Mouse (Mus musculus): ENCODE results near the gene Tomm40.

The Tomm40 gene

GRCm38 (mm10) chr7:19702859-19703555 is 12.2 kb downstream of the Tomm40 start:
- POLR2A ChIA-PET = interaction anchor here (0.6 to 19.8 kb wide), 19 partner anchors 9 to 88 kb away, joined by 3 to 415 read pairs (median 10); partner anchors contain the start of genes Apoc1 (in 2 of the 4), Apoc4 (in 2 of the 4), Clptm1 (in 2 of the 4) and Gm44805 (in 2 of the 4)

GRCm38 (mm10) chr7:19701069-19701761 is 14.0 kb downstream of the Tomm40 start:
- CTCF ChIA-PET = interaction anchor here (0.5 to 9.6 kb wide), 46 partner anchors 8 to 465 kb away, joined by 3 to 156 read pairs (median 4); partner anchors contain the start of genes Clptm1 (in 3 of the 4), Tomm40 (in 3 of the 4), Apoc1 (in 1 of the 4) and Apoc4 (in 1 of the 4)
- POLR2A ChIA-PET = interaction anchor here (0.6 to 19.8 kb wide), 73 partner anchors 10 to 492 kb away, joined by 3 to 415 read pairs (median 5); partner anchors contain the start of genes Tomm40 (in 4 of the 4), Clptm1 (in 3 of the 4), Apoc1 (in 2 of the 4) and Apoc2 (in 2 of the 4)

More at GRCm38 (mm10) chr7:19702859-19703555, 12.2 kb downstream of the Tomm40 start:
- CTCF ChIA-PET = interaction anchor here (0.6 to 9.6 kb wide), 14 partner anchors 9 to 114 kb away, joined by 3 to 156 read pairs (median 3); partner anchors contain the start of genes Clptm1 (in 1 of the 4) and Tomm40 (in 1 of the 4)

DNA sequence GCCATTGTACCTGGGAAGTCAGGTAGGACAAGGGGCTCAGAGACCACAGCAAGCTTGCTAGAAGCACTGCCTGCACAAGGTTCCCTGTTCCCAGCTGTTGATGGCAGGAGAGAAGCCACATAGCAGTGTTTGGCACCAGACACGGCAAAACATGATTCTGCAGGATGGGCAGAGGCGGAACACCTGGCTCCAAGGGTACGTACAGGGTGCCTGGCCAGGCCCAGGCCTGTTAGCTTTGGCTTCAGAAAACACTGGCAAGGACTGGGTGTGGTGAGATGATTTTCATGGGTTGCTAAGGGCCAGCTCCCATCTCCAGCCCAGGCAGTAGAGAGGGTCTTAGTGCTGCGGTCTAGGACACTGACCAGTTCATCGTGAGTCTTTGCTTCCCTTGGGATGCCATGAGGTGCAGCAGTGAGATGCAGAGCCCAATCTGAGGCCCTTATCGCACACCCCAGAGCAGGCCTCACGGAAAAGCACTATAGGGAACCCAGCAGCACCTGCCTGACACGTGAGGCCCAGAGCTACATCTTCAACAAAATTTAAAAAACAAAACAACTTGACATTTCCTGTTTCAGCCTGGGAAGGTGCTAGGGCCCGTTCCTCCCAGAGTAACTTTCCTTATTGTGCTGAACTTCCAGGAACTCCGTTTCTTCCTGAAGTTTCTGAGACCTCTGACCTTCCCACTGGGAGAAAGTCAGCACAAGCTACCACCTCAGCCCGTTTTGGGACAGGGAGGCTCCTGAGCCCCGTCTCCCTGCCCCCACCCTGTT is 14.8 kb downstream of the Tomm40 start:
- POLR2A ChIA-PET = interaction anchor here (0.6 to 19.8 kb wide), 89 partner anchors 10 to 492 kb away, joined by 3 to 415 read pairs (median 5); partner anchors contain the start of genes Clptm1 (in 3 of the 4), Tomm40 (in 3 of the 4), Apoc1 (in 2 of the 4) and Apoc2 (in 2 of the 4)
- CTCF ChIA-PET = interaction anchor here (0.5 to 9.6 kb wide), 51 partner anchors 8 to 464 kb away, joined by 3 to 156 read pairs (median 4); partner anchors contain the start of genes Clptm1 (in 3 of the 4), Tomm40 (in 3 of the 4), Apoc1 (in 1 of the 4) and Apoc4 (in 1 of the 4)

DNA sequence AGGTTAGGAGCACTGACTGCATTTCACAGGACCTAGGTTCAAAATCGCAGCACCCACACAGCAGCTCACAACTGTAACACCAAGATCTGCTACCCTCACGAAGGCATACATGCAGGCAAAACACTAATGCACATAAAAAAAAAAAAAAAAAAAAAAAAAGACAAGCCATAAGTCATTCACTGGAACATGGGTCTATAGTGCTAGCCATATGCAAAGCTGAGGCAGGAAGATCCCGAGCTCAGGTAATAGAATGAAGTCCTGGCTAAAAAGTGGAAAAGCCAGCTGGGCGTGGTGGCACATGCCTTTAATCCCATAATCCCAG is 15.4 kb downstream of the Tomm40 start:
- ChIA-PET POLR2A (interaction anchor here (0.5 to 19.8 kb wide), 99 partner anchors 8 to 491 kb away, joined by 3 to 415 read pairs (median 5); partner anchors contain the start of genes Clptm1 (in 3 of the 4), Tomm40 (in 3 of the 4), Apoc1 (in 2 of the 4) and Apoc2 (in 2 of the 4)), CTCF (interaction anchor here (0.5 to 9.6 kb wide), 27 partner anchors 11 to 336 kb away, joined by 3 to 156 read pairs (median 6); partner anchors contain the start of genes Clptm1 (in 3 of the 4) and Tomm40 (in 3 of the 4))

DNA sequence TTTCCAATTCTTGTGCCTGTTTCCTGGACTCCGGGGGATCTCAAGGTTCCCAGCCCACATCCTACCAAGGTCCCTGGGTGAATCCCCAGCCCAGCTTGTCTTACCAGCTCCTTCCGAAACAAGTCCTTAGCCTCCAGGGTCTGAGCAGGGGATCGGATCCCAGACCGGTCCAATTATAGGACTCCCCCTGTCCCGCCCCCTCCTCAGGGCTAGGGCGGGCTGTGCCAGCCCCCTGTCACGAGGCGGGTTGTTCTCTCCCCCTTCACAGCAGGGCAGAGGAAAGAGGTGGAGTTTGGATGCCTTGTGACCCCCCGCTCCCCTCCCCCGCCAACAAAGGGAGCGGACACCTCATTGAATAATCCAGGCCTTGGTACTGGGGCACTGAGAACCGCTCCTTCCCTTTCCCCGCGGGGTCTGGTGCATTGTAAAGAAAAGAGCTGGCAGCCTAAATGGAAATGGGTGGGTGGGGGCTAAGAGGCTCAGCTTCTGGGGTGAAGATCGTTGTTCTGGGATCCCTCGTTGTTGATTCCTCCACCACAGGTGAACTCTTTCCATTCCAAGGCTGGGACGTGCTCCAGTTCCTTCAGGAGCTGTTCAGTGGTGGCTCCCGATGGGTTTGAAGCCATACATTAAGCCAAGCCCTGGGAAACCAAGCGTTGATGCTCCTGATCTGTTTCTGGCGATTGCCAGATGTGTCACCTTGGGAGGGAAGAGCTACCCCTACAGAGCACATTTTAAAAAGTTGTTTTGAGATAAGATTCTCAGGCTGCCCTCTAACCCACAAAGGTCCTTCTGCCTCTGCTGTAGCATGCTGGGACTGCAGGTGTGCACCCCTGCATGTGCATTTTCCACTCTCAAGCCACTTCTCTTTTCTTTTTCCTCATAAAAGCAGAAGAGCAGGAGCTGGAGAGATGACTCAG is 16.1 kb downstream of the Tomm40 start, which contains the start of gene Apoe:
Apoe (minus strand) TSS at position 282 of the 920 bp plus-strand sequence.
- ChIA-PET CTCF (interaction anchor here (0.5 to 9.6 kb wide), 26 partner anchors 13 to 294 kb away, joined by 3 to 156 read pairs (median 5); partner anchors contain the start of genes Tomm40 (in 3 of the 4) and Clptm1 (in 2 of the 4)), POLR2A (interaction anchor here (0.5 to 19.8 kb wide), 115 partner anchors 8 to 526 kb away, joined by 3 to 415 read pairs (median 5); partner anchors contain the start of genes Clptm1 (in 3 of the 4), Tomm40 (in 3 of the 4), Apoc1 (in 2 of the 4) and Apoc2 (in 2 of the 4))

DNA sequence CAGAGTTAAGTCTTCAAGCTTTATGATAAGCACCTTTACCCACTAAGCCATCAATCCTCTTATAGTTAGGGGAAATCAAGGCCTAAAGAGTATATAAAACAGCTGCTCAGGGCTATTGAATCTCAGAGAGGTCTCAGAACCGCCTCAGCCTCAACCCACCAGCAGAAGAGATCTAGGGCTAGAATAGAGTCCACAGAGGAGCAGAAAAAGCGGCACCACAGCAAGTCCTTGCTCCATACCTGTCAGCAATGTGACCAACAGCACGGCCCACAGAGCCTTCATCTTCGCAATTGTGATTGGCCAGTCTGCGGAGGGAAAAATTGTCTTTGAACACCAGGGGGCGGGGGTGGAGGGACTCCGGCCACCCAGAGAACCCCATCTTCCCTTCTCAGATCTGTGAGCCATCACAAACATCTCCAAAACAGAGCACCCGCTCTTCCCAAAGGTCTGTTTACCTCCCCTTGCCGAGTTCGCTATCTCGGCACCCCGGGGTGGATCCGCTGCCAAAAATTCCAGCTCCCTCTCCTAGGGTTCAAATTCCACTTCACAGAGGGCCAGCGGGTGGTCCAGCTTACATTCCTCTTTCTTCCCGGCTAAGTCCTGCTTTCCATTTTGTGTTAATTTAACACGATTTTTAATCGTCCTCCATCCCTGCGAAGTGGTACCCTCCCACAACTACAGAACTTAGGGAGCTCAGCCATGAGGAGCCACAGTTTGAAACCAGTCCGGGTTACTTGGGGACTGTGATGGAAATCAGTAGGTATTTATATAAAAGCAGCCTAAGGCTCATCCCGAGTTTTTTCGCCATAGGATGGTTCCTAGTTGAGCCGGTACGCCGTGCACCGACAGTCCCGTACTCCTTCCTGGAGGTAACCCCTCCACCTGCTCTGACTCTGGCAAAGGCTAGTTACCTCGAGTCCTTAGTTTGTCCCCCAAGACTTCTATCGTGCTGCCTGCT is 17.0 kb downstream of the Tomm40 start:
- ChIA-PET POLR2A (interaction anchor here (0.6 to 19.8 kb wide), 89 partner anchors 7 to 525 kb away, joined by 3 to 415 read pairs (median 6); partner anchors contain the start of genes Clptm1 (in 3 of the 4), Tomm40 (in 3 of the 4), Apoc1 (in 2 of the 4) and Apoc2 (in 2 of the 4)), CTCF (interaction anchor here (0.5 to 9.6 kb wide), 19 partner anchors 13 to 108 kb away, joined by 3 to 156 read pairs (median 5); partner anchors contain the start of genes Tomm40 (in 3 of the 4), Clptm1 (in 1 of the 4) and Nectin2 (in 1 of the 4))

DNA sequence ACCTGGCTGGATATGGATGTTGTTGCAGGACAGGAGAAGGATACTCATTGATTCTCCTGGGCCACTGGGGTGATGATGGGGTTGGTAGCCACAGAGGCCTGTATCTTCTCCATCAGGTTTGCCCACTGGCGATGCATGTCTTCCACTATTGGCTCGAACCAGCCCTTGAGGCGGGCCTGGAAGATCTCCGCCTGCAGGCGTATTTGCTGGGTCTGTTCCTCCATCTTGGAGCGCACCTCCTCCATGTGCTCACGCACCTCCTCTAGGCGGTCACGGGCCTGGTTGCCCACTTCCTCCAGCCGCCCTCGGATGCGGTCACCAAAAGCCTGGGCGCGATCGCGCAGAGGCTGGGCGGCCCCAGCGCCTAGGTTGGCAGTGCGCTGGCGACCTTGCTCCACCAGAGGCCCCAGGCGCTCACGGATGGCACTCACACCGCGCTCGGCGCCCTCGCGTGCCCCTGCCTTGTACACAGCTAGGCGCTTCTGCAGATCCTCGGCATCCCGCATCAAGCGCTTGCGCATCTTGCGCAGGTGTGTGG is 18.8 kb downstream of the Tomm40 start:
- ChIA-PET POLR2A (interaction anchor here (1.0 to 19.8 kb wide), 24 partner anchors 6 to 187 kb away, joined by 3 to 415 read pairs (median 34); partner anchors contain the start of genes Tomm40 (in 3 of the 4), Apoc1 (in 2 of the 4), Apoc4 (in 2 of the 4) and Clptm1 (in 2 of the 4)), CTCF (interaction anchor here (1.0 to 9.6 kb wide), 6 partner anchors 22 to 29 kb away, joined by 3 to 119 read pairs (median 10); no protein-coding TSS in a partner anchor)

DNA sequence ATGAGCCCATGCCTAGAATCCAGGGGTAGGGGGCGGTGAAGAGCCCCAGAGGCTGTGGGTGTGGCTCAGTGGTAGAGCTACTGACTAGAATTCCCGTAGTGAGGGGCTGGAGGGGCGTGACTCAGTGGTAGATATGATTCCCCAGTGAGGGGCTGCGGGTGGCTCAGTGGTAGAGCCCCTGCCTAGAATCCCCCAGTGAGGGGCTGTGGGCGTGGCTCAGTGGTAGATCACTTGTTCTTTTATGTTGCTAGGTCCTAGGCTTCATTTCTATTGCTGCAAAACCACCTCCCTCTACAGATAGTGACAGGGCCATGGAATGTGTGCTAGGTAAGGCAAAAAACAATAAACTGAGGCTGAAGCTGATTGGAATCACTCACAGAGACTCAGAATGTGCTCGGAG is 19.4 kb downstream of the Tomm40 start:
- ChIA-PET POLR2A (interaction anchor here in 3 of 4 experiments (0.7 to 19.8 kb wide), 22 partner anchors 5 to 187 kb away, joined by 3 to 415 read pairs (median 13); partner anchors contain the start of genes Tomm40 (in 3 of the 3), Apoc4 (in 2 of the 3), Clptm1 (in 2 of the 3) and Gm44805 (in 2 of the 3)), CTCF (interaction anchor here (0.6 to 9.6 kb wide), 6 partner anchors 27 to 289 kb away, joined by 3 to 119 read pairs (median 6); partner anchors contain the start of gene Clasrp (in 1 of the 4))

- ChIA-PET POLR2A (interaction anchor here in 3 of 4 experiments (0.7 to 19.8 kb wide), 20 partner anchors 5 to 119 kb away, joined by 3 to 415 read pairs (median 13); partner anchors contain the start of genes Apoc4 (in 2 of the 3), Clptm1 (in 2 of the 3), Gm44805 (in 2 of the 3) and Tomm40 (in 2 of the 3)), CTCF (interaction anchor here (0.6 to 9.6 kb wide), 7 partner anchors 26 to 288 kb away, joined by 3 to 119 read pairs (median 6); partner anchors contain the start of gene Clasrp (in 1 of the 4))
These were observed 20.0 kb downstream of the Tomm40 start for GRCm38 (mm10) chr7:19695213-19695594.

DNA sequence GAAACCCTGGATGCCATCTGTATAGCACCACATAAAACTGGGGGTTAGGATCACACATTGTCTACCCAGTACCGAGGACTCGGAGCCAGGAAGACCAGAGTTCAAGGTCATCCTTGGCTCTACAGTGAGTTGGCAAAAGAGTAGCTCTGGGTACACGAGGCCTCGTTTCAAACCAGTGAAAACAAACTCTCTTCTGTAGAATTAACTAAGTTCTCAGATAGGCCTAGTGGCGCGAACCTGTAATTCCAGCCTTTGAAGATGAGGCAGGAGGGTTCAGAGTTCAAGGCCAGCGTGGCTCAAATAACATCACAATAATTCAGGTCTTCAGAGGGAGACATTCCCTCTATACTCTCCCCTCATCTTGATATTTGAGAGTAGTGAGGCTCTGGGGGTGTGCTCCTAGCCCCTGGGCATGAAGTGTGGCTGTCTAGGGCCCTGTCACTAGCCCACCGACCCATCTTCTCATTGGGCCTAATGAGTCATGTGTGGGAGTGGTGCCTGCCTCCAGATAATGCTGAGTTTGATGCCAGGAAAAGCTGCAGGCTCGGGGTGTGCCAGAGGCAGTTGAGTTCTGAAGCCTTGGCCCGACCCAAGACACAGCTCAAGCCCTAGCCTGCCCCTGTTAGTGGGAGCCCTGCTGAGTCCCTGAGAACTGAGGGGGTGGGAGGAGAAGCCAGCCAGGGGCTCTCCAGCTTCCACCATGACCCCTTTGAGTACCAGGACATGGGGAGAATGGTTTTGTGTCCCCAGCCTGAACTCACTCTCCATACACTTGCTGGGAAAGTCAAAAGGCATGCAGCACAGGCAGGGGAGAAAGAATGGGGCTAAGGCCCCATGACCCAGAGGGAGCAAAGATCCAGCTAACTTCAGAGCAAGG is 20.7 kb downstream of the Tomm40 start:
- ChIA-PET POLR2A (interaction anchor here in 2 of 4 experiments (0.6 to 19.8 kb wide), 24 partner anchors 4 to 329 kb away, joined by 3 to 415 read pairs (median 6); partner anchors contain the start of genes Apoc4 (in 2 of the 2), Clptm1 (in 2 of the 2), Gm44805 (in 2 of the 2) and Tomm40 (in 2 of the 2)), CTCF (interaction anchor here in 3 of 4 experiments (0.6 to 9.6 kb wide), 6 partner anchors 8 to 86 kb away, joined by 3 to 119 read pairs (median 8); no protein-coding TSS in a partner anchor)

DNA sequence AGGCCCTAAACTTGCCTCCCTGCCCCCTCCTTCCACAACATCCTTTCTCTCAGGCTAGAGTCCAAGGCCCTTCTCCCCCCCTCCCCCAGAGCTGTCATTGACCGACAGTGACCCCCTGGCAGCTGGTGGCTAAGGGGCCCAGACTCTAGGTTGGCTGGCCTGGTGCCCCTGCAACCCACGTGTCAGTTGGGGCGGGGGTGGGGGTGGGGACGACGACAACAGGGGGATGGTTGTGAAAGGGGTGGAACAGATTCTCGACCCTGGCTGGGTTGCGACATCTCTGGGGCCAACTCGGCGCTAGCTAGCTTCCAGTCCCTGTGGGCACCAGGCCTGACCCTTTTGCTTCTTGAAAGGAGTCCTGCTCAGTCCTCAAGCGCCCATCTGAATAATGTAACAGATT is 21.8 kb downstream of the Tomm40 start:
- POLR2A ChIA-PET = interaction anchor here in 3 of 4 experiments (0.6 to 19.8 kb wide), 21 partner anchors 6 to 235 kb away, joined by 3 to 415 read pairs (median 7); partner anchors contain the start of genes Apoc4 (in 2 of the 3), Apoe (in 2 of the 3), Clptm1 (in 2 of the 3) and Gm44805 (in 2 of the 3)
- CTCF ChIA-PET = interaction anchor here (0.6 to 4.6 kb wide), 9 partner anchors 8 to 178 kb away, joined by 3 to 36 read pairs (median 4); no protein-coding TSS in a partner anchor

All from embryonic stem cell, embryonic (primary cell).